Mouse (Mus musculus) lung, postnatal 36 days (tissue): Measurements from ENCODE around the gene Efhc1.
"Not testable (repeated sequence)": the region's sequence is repeated elsewhere in the genome, so short reads cannot be mapped to it uniquely, and the experiment has no call there.

Experiments used
- DNase-seq: peaks from one replicate; pipeline ENCODE4 v3.0.0; 2022; ENCODE audit warnings: mixed read lengths

The Efhc1 gene

GRCm38 (mm10) chr1:20951300-20951763, at the start of gene Efhc1:
Gene Efhc1 (plus strand): TSS chr1:20951626.
- DNase-seq, result peak; percentile 96

- DNase-seq, result no peak
Measured at GRCm38 (mm10) chr1:20905501-20906127, 45.8 kb upstream of the Efhc1 start.

GRCm38 (mm10) chr1:20906128-20906515, 45.3 kb upstream of the Efhc1 start:
- DNase-seq, result no peak

GRCm38 (mm10) chr1:20908541-20908940, 42.9 kb upstream of the Efhc1 start:
- no peak for DNase-seq

GRCm38 (mm10) chr1:20912115-20912514, 39.3 kb upstream of the Efhc1 start:
- no peak for DNase-seq

GRCm38 (mm10) chr1:20912527-20913171, 38.8 kb upstream of the Efhc1 start:
- no peak for DNase-seq

GRCm38 (mm10) chr1:20914769-20915168, 36.7 kb upstream of the Efhc1 start:
- DNase-seq, result no peak

GRCm38 (mm10) chr1:20915608-20916007, 35.8 kb upstream of the Efhc1 start:
- DNase-seq, result no peak

GRCm38 (mm10) chr1:20917496-20918050, 33.9 kb upstream of the Efhc1 start:
- no peak for DNase-seq

- DNase-seq, result no peak
Measured at GRCm38 (mm10) chr1:20919728-20920127, 31.7 kb upstream of the Efhc1 start.

GRCm38 (mm10) chr1:20921081-20921528, 30.3 kb upstream of the Efhc1 start:
- peak; percentile 47 for DNase-seq

GRCm38 (mm10) chr1:20922612-20923399, 28.6 kb upstream of the Efhc1 start:
- peak; percentile 65 for DNase-seq

GRCm38 (mm10) chr1:20925324-20925723, 26.1 kb upstream of the Efhc1 start:
- DNase-seq, result not testable (repeated sequence)

- no peak for DNase-seq
Measured at GRCm38 (mm10) chr1:20925926-20926325, 25.5 kb upstream of the Efhc1 start.

- DNase-seq, result no peak
Measured at GRCm38 (mm10) chr1:20926376-20926775, 25.1 kb upstream of the Efhc1 start.

GRCm38 (mm10) chr1:20928487-20928886, 22.9 kb upstream of the Efhc1 start:
- no peak for DNase-seq

- peak; percentile 86 for DNase-seq
Measured at GRCm38 (mm10) chr1:20933457-20933856, 18.0 kb upstream of the Efhc1 start.

GRCm38 (mm10) chr1:20935106-20935505, 16.3 kb upstream of the Efhc1 start:
- DNase-seq, result no peak

GRCm38 (mm10) chr1:20939046-20939445, 12.4 kb upstream of the Efhc1 start:
- DNase-seq, result peak; percentile 80

GRCm38 (mm10) chr1:20940151-20940550, 11.3 kb upstream of the Efhc1 start:
- DNase-seq, result peak; percentile 89

GRCm38 (mm10) chr1:20941322-20941721, 10.1 kb upstream of the Efhc1 start:
- no peak for DNase-seq

GRCm38 (mm10) chr1:20941857-20942256, 9.6 kb upstream of the Efhc1 start:
- DNase-seq, result no peak

GRCm38 (mm10) chr1:20943016-20943415, 8.4 kb upstream of the Efhc1 start:
- no peak for DNase-seq
